8 mouse cellular contexts compared by ENCODE assay signal in the genomic region with DNA sequence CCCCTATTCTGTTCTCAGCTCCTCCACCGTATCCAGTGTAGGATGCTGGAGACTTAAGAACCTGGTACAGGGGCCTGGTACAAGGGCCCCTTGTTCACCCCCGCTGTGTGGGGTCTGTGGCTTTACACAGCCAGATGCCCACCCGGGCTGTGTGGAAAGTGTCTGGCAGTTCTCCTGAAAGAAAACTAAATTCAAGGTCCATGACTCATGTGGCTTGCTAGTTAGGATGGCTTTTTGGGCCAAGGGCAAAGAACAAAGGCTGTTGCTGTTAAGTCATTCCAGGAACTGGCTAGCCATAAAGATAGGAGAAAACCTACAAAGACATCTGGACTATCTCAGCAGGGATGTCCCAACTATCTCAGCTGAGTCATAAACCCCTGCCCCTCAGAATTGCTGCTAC.
"Had no signal": no experiment of that assay in that cellular context is flagged by ENCODE, and none has a peak within 500 bp of the region (broad histone marks: within the 10 kb centered on the region; RNA-seq: fewer than 3 reads in every experiment).

No protein-coding gene starts in this region.

- DNase-seq: lung, adult 18-20 months; lung, embryonic 14.5 days; lung, postnatal 10 days; lung, postnatal 4 days; midbrain, embryonic 14.5 days; right cerebral cortex, postnatal 14 days; thymus, adult 2 months; thymus, postnatal 36 days had no signal
